Mouse (Mus musculus) left cerebral cortex, adult 18-20 months (tissue): ENCODE results near the gene Ccnd3. TPM values are rescaled to one million over a fixed set of nuclear protein-coding genes. Genes with fewer than 3 reads are reported as not detected.

Experiments used
- total RNA-seq, 2 experiments: library from RNA; stranded (reverse); gene quantifications; 2 replicates each; pipeline ENCODE4 v1.2.3; 2021

Ccnd3 gene
- total RNA-seq, 2 experiments from 2014 or later: 33.6 to 40.7 TPM

Other genes with a start within 250 kb of the Ccnd3 start
- gene Mrps10, start 136.2 kb upstream of the Ccnd3 start, total RNA-seq: 10 to 100 TPM; 30.0 to 33.6 TPM
- gene Guca1b, start 119.7 kb upstream of the Ccnd3 start, total RNA-seq: 1 to 10 TPM; 1.7 to 2.8 TPM
- under 1 TPM in 1 of 2 experiments, not detected in 1; 0.40 TPM for gene Guca1a, start 104.5 kb upstream of the Ccnd3 start, total RNA-seq
- under 1 TPM; 0.46 to 0.54 TPM for gene AI661453, start 68.4 kb upstream of the Ccnd3 start, total RNA-seq
- gene 1700001C19Rik, start 67.7 kb upstream of the Ccnd3 start, total RNA-seq: under 1 TPM in 1 of 2 experiments, not detected in 1; 0.21 TPM
- gene Taf8, start 2.8 kb upstream of the Ccnd3 start, total RNA-seq: 10 to 100 TPM; 16.8 to 19.1 TPM
- gene Bysl, start 106.4 kb downstream of the Ccnd3 start, total RNA-seq: 10 to 100 TPM; 18.3 to 18.7 TPM
- 10 to 100 TPM; 33.0 to 33.5 TPM for gene Med20, start 106.5 kb downstream of the Ccnd3 start, total RNA-seq
- 1 to 10 TPM; 3.3 to 8.3 TPM for gene Gm20517, start 106.5 kb downstream of the Ccnd3 start, total RNA-seq
- gene Usp49, start 125.6 kb downstream of the Ccnd3 start, total RNA-seq: 10 to 100 TPM in 1 of 2 experiments, 1 to 10 TPM in 1; 8.0 to 11.3 TPM
- 100 to 1,000 TPM; 205 to 227 TPM for gene Tomm6, start 183.3 kb downstream of the Ccnd3 start, total RNA-seq
- gene Frs3, start 184.0 kb downstream of the Ccnd3 start, total RNA-seq: 10 to 100 TPM; 32.2 to 37.0 TPM
- 1 to 10 TPM; 4.1 to 5.3 TPM for gene Gm21981, start 189.4 kb downstream of the Ccnd3 start, total RNA-seq
- gene Prickle4, start 189.7 kb downstream of the Ccnd3 start, total RNA-seq: 1 to 10 TPM; 2.5 to 4.5 TPM
- gene Pgc, start 221.8 kb downstream of the Ccnd3 start, total RNA-seq: not detected
- 10 to 100 TPM; 10.4 to 13.5 TPM for gene Tfeb, start 232.0 kb downstream of the Ccnd3 start, total RNA-seq